Mouse (Mus musculus): ENCODE measurements around the gene Setd7. TPM values are rescaled to one million over a fixed set of nuclear protein-coding genes. Genes with fewer than 3 reads are reported as not detected.

Gene Setd7
- total RNA-seq, 2 experiments from 2014 or later, result 12.5 to 15.9 TPM

GRCm38 (mm10) chr3:51525186-51525785 is 35.4 kb downstream of the Setd7 start:
- no peak for ATAC-seq (replicated peaks; ENCODE audit: low FRiP score, low TSS enrichment, poor library complexity, severe bottlenecking)

GRCm38 (mm10) chr3:51521262-51521661 is 39.4 kb downstream of the Setd7 start:
- ATAC-seq (replicated peaks; ENCODE audit: low FRiP score, low TSS enrichment, poor library complexity, severe bottlenecking), result no peak

DNA sequence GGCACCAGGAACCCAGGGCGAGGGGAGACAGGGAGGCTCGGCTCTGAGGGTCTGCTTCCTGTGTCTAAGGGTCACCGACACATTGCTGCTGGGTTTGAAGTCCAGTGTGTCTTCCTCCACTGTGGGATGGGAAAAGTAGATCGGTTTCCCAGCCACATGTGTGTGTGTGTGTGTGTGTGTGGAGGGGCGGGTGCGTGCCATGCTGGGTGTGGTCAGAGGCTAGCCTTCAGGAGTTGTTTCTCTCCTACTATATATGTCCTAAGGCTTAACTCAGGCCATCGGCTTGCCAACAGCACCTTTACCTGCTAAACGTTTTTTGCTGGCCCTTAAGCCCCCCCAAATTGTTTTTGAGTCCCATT is 41.9 kb downstream of the Setd7 start:
- peak; percentile 64 for ATAC-seq (replicated peaks; ENCODE audit: low FRiP score, low TSS enrichment, poor library complexity, severe bottlenecking)

DNA sequence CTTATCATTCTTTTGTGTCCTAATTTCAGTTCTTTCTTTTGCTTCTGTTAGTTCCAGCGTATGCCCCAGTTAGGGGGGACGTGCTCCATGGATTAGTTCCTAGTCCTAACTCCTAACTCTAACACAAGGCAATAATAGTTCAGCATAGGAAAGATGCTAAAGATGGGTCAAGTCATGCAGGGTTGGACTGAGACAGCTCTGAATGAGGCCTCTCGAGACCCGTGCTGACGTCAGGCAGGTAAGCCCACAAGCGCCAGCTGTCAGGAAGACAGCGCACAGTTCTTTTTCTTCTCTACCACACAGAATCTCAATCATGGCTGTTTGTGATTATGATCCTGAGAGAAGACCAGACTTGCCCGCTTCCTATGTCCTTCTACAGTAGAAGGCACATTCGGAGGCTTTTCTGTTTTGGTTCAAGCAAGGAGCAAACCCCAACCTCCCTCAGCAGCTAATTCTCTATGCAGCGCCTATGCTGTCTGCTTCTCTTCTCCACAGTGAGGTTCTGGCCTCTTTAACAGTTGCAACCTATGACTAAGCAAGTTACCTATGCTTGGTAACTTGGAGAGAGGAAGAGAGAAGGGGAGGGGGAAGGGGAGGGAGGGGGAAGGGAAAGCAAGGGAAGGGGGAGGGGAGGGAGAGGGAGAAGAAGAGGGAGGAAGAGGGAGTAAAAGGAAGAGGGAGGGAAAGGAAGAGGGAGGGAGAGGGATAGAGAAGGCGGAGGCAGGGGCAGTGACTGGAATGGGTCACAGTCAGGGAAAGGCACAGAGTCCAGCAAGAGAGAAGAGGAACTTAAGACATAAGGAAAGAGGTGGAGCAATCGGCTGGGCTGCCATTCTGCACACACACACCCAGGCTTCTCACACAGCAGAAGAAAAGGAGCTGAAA is 42.6 kb downstream of the Setd7 start:
- peak; percentile 43; the same call in 1 of the 2 replicates for ATAC-seq (replicated peaks; ENCODE audit: low FRiP score, low TSS enrichment, poor library complexity, severe bottlenecking)

DNA sequence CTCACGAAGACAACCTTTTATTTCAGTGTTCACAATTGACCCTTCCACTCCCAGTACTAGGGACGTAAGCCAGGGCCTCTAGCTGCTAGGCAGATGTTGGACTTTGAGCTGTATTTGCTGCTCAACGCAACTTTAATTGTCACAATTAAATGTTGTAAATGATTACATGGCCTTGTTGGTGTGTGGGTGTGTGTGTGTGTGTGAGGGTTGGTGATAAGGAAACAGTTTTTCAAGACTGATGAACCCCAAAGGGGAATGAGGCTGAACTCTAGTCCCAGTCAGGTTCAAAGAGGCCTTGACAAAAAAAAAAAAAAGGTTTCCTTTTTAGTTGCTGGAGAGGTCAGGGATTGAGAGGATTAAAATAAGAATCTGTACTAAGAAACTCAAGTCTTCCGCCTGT is 43.2 kb downstream of the Setd7 start:
- 0 out of 2 replicates have a peak, but pooled peaks have one; percentile 24 for ATAC-seq (replicated peaks; ENCODE audit: low FRiP score, low TSS enrichment, poor library complexity, severe bottlenecking)

DNA sequence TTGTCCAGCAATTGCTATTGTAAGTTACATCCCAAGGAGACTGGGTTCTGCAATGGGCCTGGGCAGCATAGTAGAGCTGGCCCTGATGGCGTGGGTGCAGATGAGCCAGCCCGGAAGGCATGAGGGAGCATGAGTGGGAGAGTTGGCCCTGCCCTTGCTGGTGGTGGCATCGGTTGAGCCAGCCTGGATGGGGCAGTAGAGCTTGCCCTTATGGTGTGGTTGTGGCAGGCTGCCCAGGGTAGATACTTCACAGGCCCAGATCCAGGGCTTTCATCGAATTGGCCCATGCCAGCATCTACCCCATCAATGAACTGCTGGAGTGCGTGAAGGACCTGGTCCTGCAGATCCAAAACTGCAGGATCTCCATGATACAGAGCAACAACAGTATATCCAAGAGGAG is 48.7 kb downstream of the Setd7 start:
- no peak for ATAC-seq (replicated peaks; ENCODE audit: low FRiP score, low TSS enrichment, poor library complexity, severe bottlenecking)

DNA sequence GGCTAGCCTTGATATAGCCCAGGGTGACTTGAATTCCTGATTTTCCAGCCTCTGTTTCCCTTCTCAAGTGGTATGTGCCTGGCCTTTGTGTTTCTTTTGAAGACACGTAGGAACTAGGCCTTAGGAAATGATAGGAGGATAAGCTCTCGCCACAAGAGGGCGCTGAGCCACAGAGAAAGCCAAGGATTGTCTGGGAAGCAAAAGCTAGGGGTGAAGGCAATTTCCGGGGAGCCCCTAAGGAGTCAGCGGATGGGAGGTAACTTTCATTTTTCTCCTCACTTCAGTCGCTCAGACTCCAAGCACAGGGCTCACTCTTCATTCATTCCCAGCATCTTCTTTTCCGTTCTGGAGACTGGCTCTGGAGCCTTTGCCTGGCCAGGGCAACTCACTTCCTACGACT is 49.8 kb downstream of the Setd7 start:
- peak; percentile 82 for ATAC-seq (replicated peaks; ENCODE audit: low FRiP score, low TSS enrichment, poor library complexity, severe bottlenecking)

- no peak for ATAC-seq (replicated peaks; ENCODE audit: low FRiP score, low TSS enrichment, poor library complexity, severe bottlenecking)
Observed at GRCm38 (mm10) chr3:51505465-51505864, 55.2 kb downstream of the Setd7 start.

DNA sequence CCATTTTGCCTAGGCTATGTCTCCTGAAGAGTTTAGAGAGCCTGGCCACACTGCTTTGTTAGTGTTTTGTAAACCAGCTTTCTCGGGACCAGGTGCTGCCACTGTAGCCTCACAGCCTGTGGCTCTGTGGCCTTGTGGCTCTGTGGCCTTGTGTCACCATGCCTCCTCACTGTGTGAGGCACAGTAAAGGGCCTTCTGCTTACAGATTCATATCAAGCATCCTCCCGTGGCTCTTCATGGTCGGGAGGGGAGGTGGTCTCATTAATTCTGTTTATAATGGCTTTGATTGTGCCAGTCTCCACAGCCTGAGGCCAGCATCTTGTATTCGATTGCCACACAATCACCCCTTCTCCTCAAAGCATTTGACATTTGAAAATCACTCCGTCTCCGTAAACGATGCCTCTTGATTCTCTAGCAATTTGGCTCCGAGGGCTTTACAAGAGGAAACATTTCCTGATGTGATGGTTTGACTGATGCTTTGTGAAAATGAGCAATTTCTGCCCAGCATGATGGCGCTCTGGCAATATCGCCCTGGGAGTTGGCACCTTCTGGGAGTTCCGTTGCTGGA is 56.2 kb downstream of the Setd7 start:
- ATAC-seq (replicated peaks; ENCODE audit: low FRiP score, low TSS enrichment, poor library complexity, severe bottlenecking), result no peak

DNA sequence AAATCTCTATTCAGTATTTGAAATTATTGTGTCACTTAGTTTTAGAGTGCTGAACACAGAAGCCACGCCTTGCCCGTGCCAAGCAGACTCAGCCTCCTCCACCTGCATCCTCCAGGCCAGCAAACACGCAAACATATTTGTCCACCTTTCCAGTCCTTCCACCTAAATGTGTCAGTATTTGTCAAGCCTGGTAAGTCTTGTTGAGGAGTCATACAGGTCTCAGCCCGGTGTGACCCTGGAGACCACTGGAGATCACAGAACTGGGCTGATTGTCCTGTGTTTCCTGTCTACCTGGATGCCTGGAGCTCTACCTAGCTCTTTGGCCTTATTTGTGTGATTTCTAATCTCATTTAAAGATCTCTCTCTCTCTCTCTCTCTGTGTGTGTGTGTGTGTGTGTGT is 60.8 kb downstream of the Setd7 start:
- ATAC-seq (replicated peaks; ENCODE audit: low FRiP score, low TSS enrichment, poor library complexity, severe bottlenecking), result no peak

- ATAC-seq (replicated peaks; ENCODE audit: low FRiP score, low TSS enrichment, poor library complexity, severe bottlenecking), result no peak
Observed at GRCm38 (mm10) chr3:51498659-51499058, 62.0 kb downstream of the Setd7 start.

DNA sequence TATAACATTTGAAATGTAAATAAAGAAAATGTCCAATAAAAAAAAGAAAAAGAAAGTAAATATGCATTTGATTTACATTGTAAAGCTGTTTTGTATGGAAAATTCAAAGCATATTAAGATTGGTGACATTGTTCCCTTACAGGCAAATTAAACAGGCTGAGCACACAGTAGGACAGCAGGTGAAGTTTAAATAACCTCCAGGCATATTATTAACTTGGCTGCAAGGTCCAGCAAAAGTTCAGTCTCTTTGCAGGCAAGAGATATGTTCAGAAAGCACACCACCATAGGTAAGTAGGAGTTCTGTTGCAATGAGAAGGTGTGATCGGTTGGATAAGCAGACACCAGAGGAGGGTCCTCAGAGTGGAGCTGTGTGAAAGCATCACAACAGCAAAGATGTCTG is 62.7 kb downstream of the Setd7 start:
- ATAC-seq (replicated peaks; ENCODE audit: low FRiP score, low TSS enrichment, poor library complexity, severe bottlenecking), result no peak

DNA sequence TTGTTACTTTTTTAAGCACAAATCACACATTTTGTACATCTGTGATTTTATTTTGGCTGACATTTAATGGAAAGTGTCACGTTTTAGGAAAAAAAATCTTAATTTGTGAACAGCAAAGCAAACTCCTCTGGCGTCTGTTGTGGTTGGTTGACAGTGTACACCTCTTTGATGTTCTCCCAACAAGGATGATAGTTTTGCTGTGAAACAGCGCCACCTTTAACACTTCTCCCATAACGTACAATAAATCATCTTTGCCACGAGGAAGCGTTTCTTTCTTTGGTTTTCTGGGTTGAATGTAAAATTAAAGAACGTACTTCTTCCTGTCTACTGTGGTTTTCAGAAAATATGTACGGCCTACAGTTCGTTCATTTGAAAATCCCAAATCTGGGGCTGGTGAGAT is 65.0 kb downstream of the Setd7 start:
- ATAC-seq (replicated peaks; ENCODE audit: low FRiP score, low TSS enrichment, poor library complexity, severe bottlenecking), result no peak

DNA sequence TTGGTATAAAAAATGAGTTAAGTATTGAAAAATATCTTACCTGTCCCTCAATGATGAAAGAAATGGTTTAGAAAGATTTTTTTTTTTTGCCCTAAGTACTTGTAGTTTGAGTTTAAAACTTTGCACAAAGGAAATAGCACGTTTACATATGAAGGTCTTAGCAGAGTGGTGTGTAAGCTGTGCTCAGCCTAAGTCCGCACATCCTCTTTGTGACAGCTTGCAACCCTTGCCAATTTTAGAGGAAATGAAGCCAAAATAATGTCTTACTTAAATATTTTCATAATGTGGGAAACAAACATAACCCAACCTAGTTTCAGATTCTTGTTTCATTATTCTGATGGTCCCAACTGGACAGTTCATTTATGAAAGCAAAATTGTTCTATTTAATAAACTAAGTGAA is 66.2 kb downstream of the Setd7 start:
- ATAC-seq (replicated peaks; ENCODE audit: low FRiP score, low TSS enrichment, poor library complexity, severe bottlenecking), result no peak

DNA sequence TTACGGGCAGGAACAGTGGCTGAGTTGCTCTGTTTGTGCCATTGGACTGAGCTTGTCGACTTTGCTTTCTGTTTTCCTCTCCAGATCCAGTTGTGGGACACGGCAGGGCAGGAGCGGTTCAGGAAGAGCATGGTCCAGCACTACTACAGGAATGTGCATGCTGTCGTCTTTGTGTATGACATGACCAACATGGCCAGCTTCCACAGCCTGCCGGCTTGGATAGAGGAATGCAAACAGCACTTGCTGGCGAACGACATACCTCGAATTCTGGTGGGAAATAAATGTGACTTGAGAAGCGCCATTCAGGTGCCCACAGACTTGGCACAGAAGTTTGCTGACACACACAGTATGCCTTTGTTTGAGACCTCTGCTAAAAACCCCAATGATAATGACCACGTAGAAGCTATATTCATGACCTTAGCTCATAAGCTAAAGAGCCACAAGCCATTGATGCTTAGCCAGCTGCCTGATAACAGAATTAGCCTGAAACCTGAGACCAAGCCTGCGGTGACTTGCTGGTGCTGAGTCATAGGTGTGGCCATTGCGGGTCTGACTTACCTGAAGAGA is 67.3 kb downstream of the Setd7 start:
- no peak for ATAC-seq (replicated peaks; ENCODE audit: low FRiP score, low TSS enrichment, poor library complexity, severe bottlenecking)

DNA sequence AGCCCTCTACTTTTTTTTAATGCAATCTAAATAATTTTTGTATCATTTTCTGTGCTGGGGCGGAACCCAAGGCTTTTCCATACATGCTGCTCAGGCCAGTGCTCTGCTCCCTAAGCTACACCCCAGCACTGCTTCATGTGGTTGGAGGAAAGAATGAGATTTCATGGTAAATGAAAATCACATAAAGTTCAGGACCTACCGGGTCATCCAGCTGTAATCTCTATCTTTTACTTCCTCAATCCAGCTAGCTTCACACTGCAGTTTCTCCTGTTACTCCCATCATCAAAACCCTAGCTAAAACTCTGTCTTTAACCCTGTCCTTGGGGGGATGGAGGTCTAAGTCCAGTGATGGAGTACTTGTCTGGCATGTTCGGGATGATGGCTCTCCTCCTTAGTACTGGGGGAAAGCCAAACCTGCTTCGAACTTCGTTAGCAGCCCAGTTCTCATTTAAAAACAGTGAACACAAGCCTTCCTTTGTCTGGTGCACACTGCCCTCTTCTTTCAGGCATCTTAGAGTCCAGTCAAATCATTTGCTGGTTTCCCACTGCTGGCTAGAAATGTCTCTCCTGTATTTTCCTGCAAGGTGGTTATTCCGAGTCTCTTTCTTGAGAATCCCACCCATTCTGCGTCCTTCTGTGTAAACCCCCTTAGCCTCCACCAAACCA is 70.5 kb downstream of the Setd7 start:
- no peak for ATAC-seq (replicated peaks; ENCODE audit: low FRiP score, low TSS enrichment, poor library complexity, severe bottlenecking)

DNA sequence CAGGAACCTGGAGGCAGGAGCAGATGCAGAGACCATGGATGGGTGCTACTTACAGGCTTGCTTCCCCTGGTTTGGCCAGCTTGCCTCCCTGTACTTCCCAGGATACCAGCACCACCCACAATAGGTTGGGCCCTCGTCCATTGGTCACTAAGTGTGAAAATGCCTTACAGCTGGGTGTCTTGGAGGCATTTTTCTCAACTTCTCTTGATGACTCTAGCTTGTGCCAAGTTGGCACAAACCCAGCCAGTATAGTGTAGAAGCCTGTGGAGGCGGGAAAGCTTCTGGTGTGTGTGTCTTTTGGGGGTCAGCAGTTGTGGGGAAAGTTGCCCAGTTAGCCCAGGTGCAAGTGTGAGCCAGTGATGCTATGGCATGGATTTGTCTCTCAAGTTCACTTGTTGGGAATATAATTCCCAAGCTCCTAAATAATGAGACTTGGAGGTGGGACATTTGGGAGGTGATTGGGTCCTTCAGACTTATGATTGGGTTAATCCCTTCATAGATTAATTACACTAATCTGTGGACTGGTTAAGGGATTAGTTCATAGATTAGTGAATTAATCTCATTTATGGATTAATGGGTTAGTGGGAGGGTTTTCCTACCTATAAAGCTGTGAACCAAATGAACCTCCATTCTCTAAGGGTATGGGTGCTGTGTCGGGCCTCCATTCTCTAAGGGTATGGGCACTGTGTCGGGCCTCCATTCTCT is 74.0 kb downstream of the Setd7 start:
- ATAC-seq (replicated peaks; ENCODE audit: low FRiP score, low TSS enrichment, poor library complexity, severe bottlenecking), result no peak

- ATAC-seq (replicated peaks; ENCODE audit: low FRiP score, low TSS enrichment, poor library complexity, severe bottlenecking), result no peak
Observed at GRCm38 (mm10) chr3:51485347-51485746, 75.3 kb downstream of the Setd7 start.

DNA sequence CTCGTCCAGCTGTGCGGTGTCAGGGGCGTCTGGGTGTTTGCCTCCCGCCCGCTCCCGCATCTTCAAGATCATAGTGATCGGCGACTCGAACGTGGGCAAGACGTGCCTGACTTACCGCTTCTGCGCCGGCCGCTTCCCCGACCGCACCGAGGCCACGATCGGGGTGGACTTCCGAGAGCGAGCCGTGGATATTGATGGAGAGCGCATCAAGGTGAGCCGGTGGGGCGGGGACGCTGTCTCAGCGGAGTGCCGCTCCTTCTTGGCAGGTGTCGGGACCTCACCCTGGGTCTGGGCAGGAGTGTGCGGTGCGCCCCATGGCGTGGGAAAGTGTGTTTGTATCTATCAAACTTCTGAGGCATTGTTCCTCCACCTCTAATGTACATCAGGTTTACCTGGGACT is 76.3 kb downstream of the Setd7 start:
- peak; percentile 32; the same call in 1 of the 2 replicates for ATAC-seq (replicated peaks; ENCODE audit: low FRiP score, low TSS enrichment, poor library complexity, severe bottlenecking)
